Mouse (Mus musculus): ENCODE results near the gene Pih1d2. TPM values are rescaled to one million over a fixed set of nuclear protein-coding genes. Genes with fewer than 3 reads are reported as not detected.

The Pih1d2 gene
- total RNA-seq, 2 experiments from 2014 or later, result 3.1 to 3.7 TPM

Other genes with a start within 250 kb of the Pih1d2 start
- gene Plet1, start 122.8 kb upstream of the Pih1d2 start, total RNA-seq (2021), result not detected
- 10 to 100 TPM; 33.4 to 34.0 TPM for gene Pts, start 88.6 kb upstream of the Pih1d2 start, total RNA-seq (2021)
- gene Il18, start 62.5 kb upstream of the Pih1d2 start, total RNA-seq (2021), result 10 to 100 TPM; 24.7 to 26.7 TPM
- 1 to 10 TPM; 2.7 to 3.1 TPM for gene Bco2, start 62.1 kb upstream of the Pih1d2 start, total RNA-seq (2021)
- gene Tex12, start 56.0 kb upstream of the Pih1d2 start, total RNA-seq (2021), result not detected
- 100 to 1,000 TPM; 105 to 110 TPM for gene Sdhd, start 13.5 kb upstream of the Pih1d2 start, total RNA-seq (2021)
- 100 to 1,000 TPM; 218 to 255 TPM for gene Timm8b, start 13.4 kb upstream of the Pih1d2 start, total RNA-seq (2021)
- gene Nkapd1, start 143 bp downstream of the Pih1d2 start, total RNA-seq (2021), result 10 to 100 TPM; 23.0 to 25.3 TPM
- gene Dlat, start 42.5 kb downstream of the Pih1d2 start, total RNA-seq (2021), result 100 to 1,000 TPM; 116 to 117 TPM
- 10 to 100 TPM; 79.6 to 82.8 TPM for gene Dixdc1, start 122.2 kb downstream of the Pih1d2 start, total RNA-seq (2021)
- gene 2310030G06Rik, start 129.2 kb downstream of the Pih1d2 start, total RNA-seq (2021), result 1 to 10 TPM; 2.4 to 3.2 TPM
- gene Cryab, start 134.0 kb downstream of the Pih1d2 start, total RNA-seq (2021), result 100 to 1,000 TPM; 151 to 182 TPM
- gene Hspb2, start 135.0 kb downstream of the Pih1d2 start, total RNA-seq (2021), result 1 to 10 TPM; 1.2 to 2.4 TPM
- gene Fdxacb1, start 150.9 kb downstream of the Pih1d2 start, total RNA-seq (2021), result 1 to 10 TPM; 4.4 to 6.0 TPM
- gene Alg9, start 157.7 kb downstream of the Pih1d2 start, total RNA-seq (2021), result 10 to 100 TPM; 24.3 to 26.0 TPM
- gene 1110032A03Rik, start 158.2 kb downstream of the Pih1d2 start, total RNA-seq (2021), result 10 to 100 TPM; 35.2 to 37.2 TPM
- gene Ppp2r1b, start 228.0 kb downstream of the Pih1d2 start, total RNA-seq (2021), result 10 to 100 TPM; 13.6 to 15.4 TPM

All from left cerebral cortex, postnatal 36 days (tissue).